Mouse (Mus musculus): ENCODE results near the gene Ddx59. TPM values are rescaled to one million over a fixed set of nuclear protein-coding genes. Genes with fewer than 3 reads are reported as not detected.
A peak's percentile ranks its signal among the peaks of the same experiment; 100 is the strongest.

Gene Ddx59
- polyA plus RNA-seq (2014; fragmentation: Nextera tagmentation; extraction: Ambion mirVana) = 18.5 and 20.1 TPM in 2 replicates

GRCm38 (mm10) chr1:136414798-136415755 is at the start of gene Ddx59:
Gene Ddx59, plus strand, starts transcription at chr1:136415271.
- peak within 1 kb of the TSS; percentile 94 for H3K27ac ChIP-seq (ENCODE audit: low read depth, low read length)
- no peaks in the 10 kb centered on the region for H3K36me3 ChIP-seq (ENCODE audit: control insufficient read depth, insufficient read depth, low read length)
- H3K4me1 ChIP-seq (ENCODE audit: control insufficient read depth, insufficient read depth, low read length) = peaks cover 6% of the 10 kb centered on the region; the same call in 1 of the 2 replicates
- H3K9me3 ChIP-seq (ENCODE audit: control insufficient read depth, low read length) = no peaks in the 10 kb centered on the region
- H3K4me3 ChIP-seq (ENCODE audit: low read depth, low read length) = peak within 1 kb of the TSS; percentile 73
- H3K9ac ChIP-seq (ENCODE audit: low read length) = peak within 1 kb of the TSS; percentile 93
- peak within 1 kb of the TSS; percentile 47 for H3K4me2 ChIP-seq (ENCODE audit: low read depth)
- no peaks in the 10 kb centered on the region for H3K27me3 ChIP-seq (ENCODE audit: control insufficient read depth, insufficient read depth, low read length)
- DNase-seq (ENCODE audit: low spot score) = peak; percentile 97
- peak; percentile 98 for ATAC-seq (ENCODE audit: insufficient read depth, low FRiP score, low TSS enrichment)
- 4% methylated on average over 77 of the region's 78 CpGs for WGBS

DNA sequence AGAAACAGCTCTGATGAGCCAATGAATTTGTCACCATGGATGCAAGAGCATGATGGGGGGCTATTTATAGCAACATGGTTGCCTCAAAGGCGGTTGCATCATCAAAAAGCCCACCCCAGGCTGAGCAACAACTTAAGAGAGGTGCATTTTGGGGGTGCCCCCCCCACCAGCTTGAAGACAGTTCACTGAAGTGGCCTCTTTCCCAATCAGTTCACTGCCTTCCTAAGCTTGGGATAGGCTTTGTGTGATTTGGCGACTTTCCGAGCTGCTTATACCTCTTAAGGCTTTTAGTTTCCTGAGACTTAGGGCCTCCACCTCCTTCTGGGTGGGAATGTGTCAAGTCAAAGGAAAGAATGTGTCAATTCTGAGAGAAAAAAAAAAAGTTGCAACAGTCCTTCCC is 49.1 kb upstream of the Ddx59 start:
- Histone ChIP-seq H3K4me1 (ENCODE audit: control insufficient read depth, insufficient read depth, low read length) (no peaks in the 10 kb centered on the region), H3K27me3 (ENCODE audit: control insufficient read depth, insufficient read depth, low read length) (no peaks in the 10 kb centered on the region), H3K4me2 (ENCODE audit: low read depth) (no peak overlapping the region), H3K9me3 (ENCODE audit: control insufficient read depth, low read length) (no peaks in the 10 kb centered on the region), H3K9ac (ENCODE audit: low read length) (no peak overlapping the region), H3K4me3 (ENCODE audit: low read depth, low read length) (no peak overlapping the region), H3K36me3 (ENCODE audit: control insufficient read depth, insufficient read depth, low read length) (no peaks in the 10 kb centered on the region), H3K27ac (ENCODE audit: low read depth, low read length) (no peak overlapping the region)
- DNase-seq (ENCODE audit: low spot score) (no peak), ATAC-seq (ENCODE audit: insufficient read depth, low FRiP score, low TSS enrichment) (no peak)
- 81% methylated on average over 3 of the region's 3 CpGs for WGBS

DNA sequence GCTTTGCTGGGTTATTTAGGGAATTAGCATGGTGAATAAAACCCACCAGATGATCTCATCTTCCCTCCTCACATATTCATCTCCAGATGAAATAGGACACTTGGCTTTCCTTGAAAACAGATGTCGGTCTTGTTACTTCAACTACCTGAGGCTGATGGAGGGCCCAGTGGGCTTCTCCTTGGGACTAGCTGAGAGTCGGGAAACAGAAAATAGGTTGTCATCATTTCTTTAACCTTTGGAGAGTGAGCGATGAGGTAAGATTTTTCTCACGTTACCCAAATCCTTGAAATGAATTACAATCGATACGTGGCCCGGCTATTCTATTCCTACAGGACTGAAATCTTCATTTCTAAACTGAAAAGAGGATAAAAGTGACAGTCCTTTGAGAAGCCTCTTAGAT is 35.8 kb upstream of the Ddx59 start:
- H3K4me3 ChIP-seq (ENCODE audit: low read depth, low read length) = no peak overlapping the region
- H3K4me2 ChIP-seq (ENCODE audit: low read depth) = no peak overlapping the region
- H3K4me1 ChIP-seq (ENCODE audit: control insufficient read depth, insufficient read depth, low read length) = no peaks in the 10 kb centered on the region
- no peak overlapping the region for H3K27ac ChIP-seq (ENCODE audit: low read depth, low read length)
- no peak overlapping the region for H3K9ac ChIP-seq (ENCODE audit: low read length)
- no peaks in the 10 kb centered on the region for H3K9me3 ChIP-seq (ENCODE audit: control insufficient read depth, low read length)
- ATAC-seq (ENCODE audit: insufficient read depth, low FRiP score, low TSS enrichment) (no peak), DNase-seq (ENCODE audit: low spot score) (no peak)
- H3K36me3 ChIP-seq (ENCODE audit: control insufficient read depth, insufficient read depth, low read length) = no peaks in the 10 kb centered on the region
- H3K27me3 ChIP-seq (ENCODE audit: control insufficient read depth, insufficient read depth, low read length) = no peaks in the 10 kb centered on the region
- 94% methylated on average over 7 of the region's 7 CpGs for WGBS

- Histone ChIP-seq H3K9me3 (ENCODE audit: control insufficient read depth, low read length) (no peaks in the 10 kb centered on the region), H3K4me1 (ENCODE audit: control insufficient read depth, insufficient read depth, low read length) (no peaks in the 10 kb centered on the region), H3K4me2 (ENCODE audit: low read depth) (no peak overlapping the region), H3K27ac (ENCODE audit: low read depth, low read length) (no peak overlapping the region), H3K9ac (ENCODE audit: low read length) (no peak overlapping the region), H3K4me3 (ENCODE audit: low read depth, low read length) (no peak overlapping the region), H3K27me3 (ENCODE audit: control insufficient read depth, insufficient read depth, low read length) (no peaks in the 10 kb centered on the region), H3K36me3 (ENCODE audit: control insufficient read depth, insufficient read depth, low read length) (no peaks in the 10 kb centered on the region)
- 90% methylated on average over 4 of the region's 4 CpGs for WGBS
- DNase-seq (ENCODE audit: low spot score) (no peak), ATAC-seq (ENCODE audit: insufficient read depth, low FRiP score, low TSS enrichment) (no peak)
These were observed 34.9 kb upstream of the Ddx59 start for GRCm38 (mm10) chr1:136380161-136380560.

GRCm38 (mm10) chr1:136380606-136381005 is 34.5 kb upstream of the Ddx59 start:
- no peak overlapping the region for H3K4me2 ChIP-seq (ENCODE audit: low read depth)
- no peaks in the 10 kb centered on the region for H3K27me3 ChIP-seq (ENCODE audit: control insufficient read depth, insufficient read depth, low read length)
- no peak overlapping the region for H3K27ac ChIP-seq (ENCODE audit: low read depth, low read length)
- ATAC-seq (ENCODE audit: insufficient read depth, low FRiP score, low TSS enrichment) (no peak), DNase-seq (ENCODE audit: low spot score) (no peak)
- no peaks in the 10 kb centered on the region for H3K4me1 ChIP-seq (ENCODE audit: control insufficient read depth, insufficient read depth, low read length)
- H3K9me3 ChIP-seq (ENCODE audit: control insufficient read depth, low read length) = no peaks in the 10 kb centered on the region
- H3K4me3 ChIP-seq (ENCODE audit: low read depth, low read length) = no peak overlapping the region
- WGBS = 92% methylated on average over 8 of the region's 8 CpGs
- H3K9ac ChIP-seq (ENCODE audit: low read length) = no peak overlapping the region
- no peaks in the 10 kb centered on the region for H3K36me3 ChIP-seq (ENCODE audit: control insufficient read depth, insufficient read depth, low read length)

GRCm38 (mm10) chr1:136381169-136381568 is 33.9 kb upstream of the Ddx59 start:
- Histone ChIP-seq H3K4me2 (ENCODE audit: low read depth) (no peak overlapping the region), H3K9me3 (ENCODE audit: control insufficient read depth, low read length) (no peaks in the 10 kb centered on the region), H3K4me3 (ENCODE audit: low read depth, low read length) (no peak overlapping the region), H3K36me3 (ENCODE audit: control insufficient read depth, insufficient read depth, low read length) (no peaks in the 10 kb centered on the region), H3K27me3 (ENCODE audit: control insufficient read depth, insufficient read depth, low read length) (no peaks in the 10 kb centered on the region), H3K4me1 (ENCODE audit: control insufficient read depth, insufficient read depth, low read length) (no peaks in the 10 kb centered on the region), H3K27ac (ENCODE audit: low read depth, low read length) (no peak overlapping the region), H3K9ac (ENCODE audit: low read length) (no peak overlapping the region)
- DNase-seq (ENCODE audit: low spot score) (no peak), ATAC-seq (ENCODE audit: insufficient read depth, low FRiP score, low TSS enrichment) (no peak)
- 83% methylated on average over 6 of the region's 6 CpGs for WGBS

GRCm38 (mm10) chr1:136381583-136381982 is 33.5 kb upstream of the Ddx59 start:
- Histone ChIP-seq H3K4me3 (ENCODE audit: low read depth, low read length) (no peak overlapping the region), H3K9ac (ENCODE audit: low read length) (no peak overlapping the region), H3K27ac (ENCODE audit: low read depth, low read length) (no peak overlapping the region), H3K9me3 (ENCODE audit: control insufficient read depth, low read length) (no peaks in the 10 kb centered on the region), H3K4me2 (ENCODE audit: low read depth) (no peak overlapping the region), H3K4me1 (ENCODE audit: control insufficient read depth, insufficient read depth, low read length) (no peaks in the 10 kb centered on the region), H3K27me3 (ENCODE audit: control insufficient read depth, insufficient read depth, low read length) (no peaks in the 10 kb centered on the region), H3K36me3 (ENCODE audit: control insufficient read depth, insufficient read depth, low read length) (no peaks in the 10 kb centered on the region)
- DNase-seq (ENCODE audit: low spot score) (no peak), ATAC-seq (ENCODE audit: insufficient read depth, low FRiP score, low TSS enrichment) (no peak)
- 84% methylated on average over 5 of the region's 5 CpGs for WGBS

GRCm38 (mm10) chr1:136386914-136387313 is 28.2 kb upstream of the Ddx59 start:
- Histone ChIP-seq H3K4me2 (ENCODE audit: low read depth) (no peak overlapping the region), H3K9ac (ENCODE audit: low read length) (no peak overlapping the region), H3K4me3 (ENCODE audit: low read depth, low read length) (no peak overlapping the region), H3K27ac (ENCODE audit: low read depth, low read length) (no peak overlapping the region), H3K27me3 (ENCODE audit: control insufficient read depth, insufficient read depth, low read length) (no peaks in the 10 kb centered on the region), H3K4me1 (ENCODE audit: control insufficient read depth, insufficient read depth, low read length) (no peaks in the 10 kb centered on the region), H3K9me3 (ENCODE audit: control insufficient read depth, low read length) (no peaks in the 10 kb centered on the region), H3K36me3 (ENCODE audit: control insufficient read depth, insufficient read depth, low read length) (no peaks in the 10 kb centered on the region)
- no peak for DNase-seq (ENCODE audit: low spot score)
- 51% methylated on average over 5 of the region's 6 CpGs for WGBS
- ATAC-seq (ENCODE audit: insufficient read depth, low FRiP score, low TSS enrichment) = no peak

- 38% methylated on average over 10 of the region's 10 CpGs for WGBS
- Histone ChIP-seq H3K4me2 (ENCODE audit: low read depth) (peak overlapping the region; percentile 25; the same call in 1 of the 2 replicates), H3K27ac (ENCODE audit: low read depth, low read length) (no peak overlapping the region), H3K9ac (ENCODE audit: low read length) (no peak overlapping the region), H3K27me3 (ENCODE audit: control insufficient read depth, insufficient read depth, low read length) (no peaks in the 10 kb centered on the region), H3K4me3 (ENCODE audit: low read depth, low read length) (no peak overlapping the region), H3K9me3 (ENCODE audit: control insufficient read depth, low read length) (no peaks in the 10 kb centered on the region), H3K36me3 (ENCODE audit: control insufficient read depth, insufficient read depth, low read length) (no peaks in the 10 kb centered on the region), H3K4me1 (ENCODE audit: control insufficient read depth, insufficient read depth, low read length) (no peaks in the 10 kb centered on the region)
- ATAC-seq (ENCODE audit: insufficient read depth, low FRiP score, low TSS enrichment) (no peak), DNase-seq (ENCODE audit: low spot score) (peak; percentile 36)
These were observed 20.6 kb upstream of the Ddx59 start for GRCm38 (mm10) chr1:136394506-136394905.
